Mouse (Mus musculus) cerebellum, adult 2 months (tissue): ENCODE measurements around the gene Abcc12. TPM values are rescaled to one million over a fixed set of nuclear protein-coding genes. Genes with fewer than 3 reads are reported as not detected.

ENCODE experiments used
- DNase-seq, 2 experiments: peaks; one replicate each; pipeline ENCODE4 v3.0.0; 2021
- H3K27ac ChIP-seq: fragments of 200-500 bp; 2 replicates; pipeline ENCODE4 v1.5.1; 2012; ENCODE audit warnings: low read length, control low read depth, inconsistent platforms; ENCODE audit not compliant: insufficient read depth
- H3K27me3 ChIP-seq: fragments of 200-500 bp; 2 replicates; pipeline ENCODE4 v1.6.1; 2012; ENCODE audit warnings: inconsistent platforms, mild to moderate bottlenecking, low read length, moderate library complexity; ENCODE audit not compliant: control insufficient read depth, insufficient read depth
- H3K4me1 ChIP-seq: fragments of 200-500 bp; 2 replicates; pipeline ENCODE4 v1.6.1; 2011; ENCODE audit warnings: low read length; ENCODE audit not compliant: control insufficient read depth, insufficient read depth
- H3K4me3 ChIP-seq: fragments of 200-500 bp; replicated peaks from 2 replicates; pipeline ENCODE3; 2011; ENCODE audit warnings: mild to moderate bottlenecking, low read depth, low read length, control low read depth; ENCODE audit not compliant: insufficient read depth
- CTCF ChIP-seq: fragments of 200-500 bp; IDR thresholded peaks from 2 replicates; pipeline ENCODE4 v1.5.1; 2011; ENCODE audit warnings: low read depth, mild to moderate bottlenecking, control low read depth, low read length, moderate library complexity, borderline replicate concordance; ENCODE audit not compliant: insufficient read depth
- POLR2A ChIP-seq: fragments of 200-500 bp; IDR thresholded peaks from 2 replicates; pipeline ENCODE4 v1.6.1; 2011; ENCODE audit warnings: low read length, control low read depth, borderline replicate concordance; ENCODE audit not compliant: insufficient read depth
- WGBS: fragments of 180-500 bp; shearing (Covaris S2); methylation state at CpG from one replicate; pipeline ENCODE4 v1.1.7; 2018; 5-methylcytosine and 5-hydroxymethylcytosine counted together
- polyA plus RNA-seq: library from polyadenylated mRNA; depleted of rRNA; stranded (reverse); fragments of >200 nt; gene quantifications from 2 replicates; pipeline ENCODE4 v1.2.3, GENCODE M21; 2012; rRNA removed

Gene Abcc12
- polyA plus RNA-seq, 1 experiment = 7.5 TPM

DNA sequence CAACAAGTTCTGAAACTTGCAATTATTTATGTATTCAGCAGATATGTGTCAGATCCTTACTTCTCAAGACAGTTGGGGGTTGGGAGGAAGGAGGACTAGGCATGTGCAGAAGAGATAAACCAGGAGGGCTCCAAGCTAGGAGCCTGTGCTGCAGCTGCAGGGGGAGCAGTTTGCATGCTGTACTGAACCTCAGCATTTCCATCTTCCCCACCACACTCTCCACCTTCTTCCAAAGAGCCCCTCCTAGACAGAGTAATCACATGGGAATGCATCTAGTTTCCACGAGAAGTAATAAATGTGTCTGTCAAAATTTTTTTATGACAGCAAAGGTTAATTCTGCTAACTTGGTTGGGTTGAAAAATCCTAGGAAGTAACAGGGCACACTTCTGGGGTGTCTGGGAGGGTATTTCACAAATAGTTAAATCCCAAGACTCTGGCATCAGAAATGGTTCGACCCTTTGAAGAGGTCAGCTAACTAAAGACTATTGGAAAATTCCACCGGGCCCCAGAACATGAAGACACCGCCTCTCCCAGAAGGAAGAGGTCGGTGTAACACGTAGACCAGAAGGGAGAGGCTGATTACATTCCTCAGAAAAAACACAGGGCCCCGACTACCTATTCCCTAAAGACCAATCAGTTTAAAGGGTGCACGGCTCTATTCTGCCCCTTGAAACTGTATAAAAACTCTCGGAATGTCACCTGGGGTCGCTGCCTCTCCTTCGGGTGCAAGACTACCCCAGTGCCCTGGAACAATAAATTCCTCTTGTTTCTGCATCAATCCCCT, 126.6 kb downstream of the Abcc12 start:
- TF ChIP-seq POLR2A = no peak
- TF ChIP-seq CTCF = no peak
- Histone ChIP-seq H3K4me1 (no peaks in the 10 kb centered on the region), H3K27ac (no peak overlapping the region), H3K27me3 (no peaks in the 10 kb centered on the region), H3K4me3 (no peak overlapping the region)
- 86% methylated on average over 11 of the region's 11 CpGs for WGBS
- no peak for DNase-seq

- TF ChIP-seq CTCF = no peak
- TF ChIP-seq POLR2A = no peak
- Histone ChIP-seq H3K27ac (no peak overlapping the region), H3K4me3 (no peak overlapping the region), H3K27me3 (no peaks in the 10 kb centered on the region), H3K4me1 (no peaks in the 10 kb centered on the region)
- 63% methylated on average over 4 of the region's 4 CpGs for WGBS
- DNase-seq = no peak
These were observed 130.5 kb downstream of the Abcc12 start for GRCm38 (mm10) chr8:86449870-86450515.

GRCm38 (mm10) chr8:86445516-86445915, 135.0 kb downstream of the Abcc12 start:
- no peak for DNase-seq
- Histone ChIP-seq H3K27ac (no peak overlapping the region), H3K27me3 (no peaks in the 10 kb centered on the region), H3K4me3 (no peak overlapping the region), H3K4me1 (no peaks in the 10 kb centered on the region; the same call in 1 of the 2 replicates)
- no peak for TF ChIP-seq POLR2A
- TF ChIP-seq CTCF = no peak
- WGBS = 74% methylated on average over 4 of the region's 4 CpGs

- H3K4me1 ChIP-seq = no peaks in the 10 kb centered on the region; the same call in 1 of the 2 replicates
- 67% methylated on average over 2 of the region's 2 CpGs for WGBS
- DNase-seq = no peak
- no peaks in the 10 kb centered on the region for H3K27me3 ChIP-seq
- TF ChIP-seq POLR2A (no peak), CTCF (no peak)
- no peak overlapping the region for H3K27ac ChIP-seq
- no peak overlapping the region for H3K4me3 ChIP-seq
These were observed 136.7 kb downstream of the Abcc12 start for GRCm38 (mm10) chr8:86443744-86444143.

DNA sequence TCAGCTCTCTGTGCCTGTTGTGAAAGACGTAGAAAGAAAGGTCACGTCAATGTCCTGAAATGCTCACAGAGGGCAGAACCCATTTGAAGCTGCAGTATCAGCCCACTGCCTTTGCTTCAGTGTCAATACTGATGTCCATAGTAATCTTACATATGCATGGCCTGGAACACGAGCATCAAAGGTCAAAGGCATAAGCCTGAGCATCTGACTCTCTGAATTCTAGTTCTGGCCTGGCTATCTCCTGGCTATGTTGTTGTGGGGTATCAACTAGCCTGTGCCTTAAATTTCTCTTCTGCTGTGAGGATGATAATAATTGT, 141.5 kb downstream of the Abcc12 start:
- DNase-seq = no peak
- H3K4me3 ChIP-seq = no peak overlapping the region
- WGBS = 74% methylated on average over 3 of the region's 3 CpGs
- H3K27me3 ChIP-seq = no peaks in the 10 kb centered on the region
- no peaks in the 10 kb centered on the region; the same call in 1 of the 2 replicates for H3K4me1 ChIP-seq
- TF ChIP-seq CTCF = no peak
- no peak for TF ChIP-seq POLR2A
- H3K27ac ChIP-seq = no peak overlapping the region

DNA sequence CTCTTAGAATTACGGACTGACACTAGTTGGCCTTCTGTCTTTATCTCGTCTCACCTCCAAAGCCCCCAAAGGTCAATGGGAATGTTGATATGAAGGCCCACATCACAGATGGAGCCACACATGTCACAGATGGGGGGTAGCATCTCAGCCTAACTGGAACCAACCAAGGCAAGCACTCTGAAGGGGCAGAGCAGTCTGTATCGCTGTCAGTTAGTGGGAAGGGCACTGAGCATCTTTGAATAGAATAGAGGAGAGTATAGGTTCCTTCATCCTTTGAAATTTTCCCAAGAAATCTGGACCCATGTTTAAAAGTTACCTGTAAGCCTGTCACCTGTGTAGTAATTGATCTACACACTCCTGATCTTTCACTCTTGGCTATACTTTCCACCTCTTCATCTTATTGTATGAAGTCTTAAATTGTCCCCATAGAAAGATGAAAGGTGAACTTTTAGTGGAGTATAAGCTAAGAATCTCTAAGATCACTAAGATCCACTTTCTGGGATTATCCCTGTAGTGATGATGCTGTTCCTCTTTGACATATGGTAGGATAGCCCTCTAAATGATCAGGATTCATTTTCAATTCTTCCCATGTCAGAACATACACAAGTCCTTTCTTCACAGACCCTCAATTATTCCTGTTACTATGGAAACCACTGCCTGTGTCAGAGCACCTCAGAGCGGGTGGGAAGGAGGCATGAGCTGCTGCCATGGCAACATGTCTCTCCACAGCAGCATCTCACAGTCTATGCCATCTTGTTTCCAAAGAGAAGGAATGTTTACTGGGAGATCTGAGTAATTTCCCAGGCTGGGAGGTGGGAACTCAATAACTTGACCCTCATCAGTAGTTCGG, 142.1 kb downstream of the Abcc12 start:
- WGBS = 61% methylated on average over 5 of the region's 5 CpGs
- TF ChIP-seq POLR2A (no peak), CTCF (no peak)
- H3K4me1 ChIP-seq = no peaks in the 10 kb centered on the region
- H3K4me3 ChIP-seq = no peak overlapping the region
- H3K27ac ChIP-seq = no peak overlapping the region
- H3K27me3 ChIP-seq = no peaks in the 10 kb centered on the region
- DNase-seq = peak in 1 of 2 experiments; percentile 16

DNA sequence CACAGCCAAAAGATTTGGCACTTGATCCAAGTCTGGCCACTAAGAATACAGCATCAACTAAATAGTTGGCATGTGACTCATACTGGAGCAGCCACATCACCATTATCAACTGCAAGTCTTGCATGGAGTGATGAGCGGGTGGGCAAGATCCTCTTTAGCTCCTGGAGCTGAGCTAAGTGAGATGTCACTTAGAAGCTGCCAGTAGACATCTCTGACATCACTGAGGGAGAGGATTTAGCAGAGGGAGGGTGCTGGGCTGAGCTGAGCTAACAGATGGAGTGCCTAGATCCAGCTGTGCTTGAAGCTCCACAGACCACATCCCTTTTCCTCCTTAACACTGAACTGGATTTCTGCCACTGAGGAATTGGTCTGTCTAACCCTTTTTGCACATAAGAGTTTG, 143.1 kb downstream of the Abcc12 start:
- whole genome bisulfite sequencing = 40% methylated on average over 1 of the region's 1 CpGs
- no peak overlapping the region for H3K4me3 ChIP-seq
- no peak for DNase-seq
- no peaks in the 10 kb centered on the region for H3K4me1 ChIP-seq
- TF ChIP-seq POLR2A (no peak), CTCF (no peak)
- no peak overlapping the region for H3K27ac ChIP-seq
- H3K27me3 ChIP-seq = no peaks in the 10 kb centered on the region

Other genes with a start within 250 kb of the Abcc12 start
- 69.5 and 72.6 TPM in 2 replicates for gene Lonp2, start 43.4 kb upstream of the Abcc12 start, polyA plus RNA-seq
- 1.8 and 2.1 TPM in 2 replicates for gene Gm10638, start 165.0 kb upstream of the Abcc12 start, polyA plus RNA-seq
- gene Siah1a, start 165.2 kb upstream of the Abcc12 start, polyA plus RNA-seq = 36.0 and 37.2 TPM in 2 replicates